Mouse (Mus musculus): ENCODE measurements around the gene Tmem50a. TPM values are rescaled to one million over a fixed set of nuclear protein-coding genes. Genes with fewer than 3 reads are reported as not detected.

The Tmem50a gene
- polyA plus RNA-seq, 1 experiment from 2014 or later: 160 TPM

GRCm38 (mm10) chr4:134903046-134903445, 11.8 kb downstream of the Tmem50a start:
- no peak overlapping the region for H3K4me3 ChIP-seq
- 75% methylated on average over 7 of the region's 7 CpGs for WGBS
- no peaks in the 10 kb centered on the region for H3K4me1 ChIP-seq
- H3K36me3 ChIP-seq: peaks cover 98% of the 10 kb centered on the region
- H3K9me3 ChIP-seq: no peaks in the 10 kb centered on the region
- no peak overlapping the region for H3K27ac ChIP-seq
- no peak for ATAC-seq (ENCODE audit: insufficient number of reproducible peaks, insufficient read depth, low FRiP score, low TSS enrichment)
- H3K4me2 ChIP-seq (replicated peaks): no peak overlapping the region
- H3K27me3 ChIP-seq: no peaks in the 10 kb centered on the region
- H3K9ac ChIP-seq: no peak overlapping the region

- H3K36me3 ChIP-seq: peaks cover 97% of the 10 kb centered on the region
- H3K4me3 ChIP-seq: no peak overlapping the region
- H3K9me3 ChIP-seq: no peaks in the 10 kb centered on the region
- no peak overlapping the region for H3K27ac ChIP-seq
- no peaks in the 10 kb centered on the region for H3K4me1 ChIP-seq
- no peak for ATAC-seq (ENCODE audit: insufficient number of reproducible peaks, insufficient read depth, low FRiP score, low TSS enrichment)
- H3K9ac ChIP-seq: no peak overlapping the region
- H3K27me3 ChIP-seq: no peaks in the 10 kb centered on the region
- H3K4me2 ChIP-seq (replicated peaks): no peak overlapping the region
- 89% methylated on average over 8 of the region's 8 CpGs for WGBS
Observed at GRCm38 (mm10) chr4:134901126-134901525, 13.7 kb downstream of the Tmem50a start.

GRCm38 (mm10) chr4:134897256-134897655, 17.6 kb downstream of the Tmem50a start:
- peaks cover 76% of the 10 kb centered on the region for H3K36me3 ChIP-seq
- no peaks in the 10 kb centered on the region for H3K4me1 ChIP-seq
- no peaks in the 10 kb centered on the region for H3K9me3 ChIP-seq
- H3K27me3 ChIP-seq: no peaks in the 10 kb centered on the region
- no peak for ATAC-seq (ENCODE audit: insufficient number of reproducible peaks, insufficient read depth, low FRiP score, low TSS enrichment)
- H3K27ac ChIP-seq: no peak overlapping the region
- no peak overlapping the region for H3K9ac ChIP-seq
- no peak overlapping the region for H3K4me2 ChIP-seq (replicated peaks)
- H3K4me3 ChIP-seq: no peak overlapping the region
- WGBS: 82% methylated on average over 6 of the region's 6 CpGs

GRCm38 (mm10) chr4:134892096-134892495, 22.7 kb downstream of the Tmem50a start:
- Histone ChIP-seq H3K27me3 (no peaks in the 10 kb centered on the region), H3K36me3 (peaks cover 28% of the 10 kb centered on the region), H3K4me1 (no peaks in the 10 kb centered on the region), H3K9me3 (peaks cover 3% of the 10 kb centered on the region; the same call in 1 of the 2 replicates), H3K27ac (no peak overlapping the region), H3K9ac (no peak overlapping the region), H3K4me3 (no peak overlapping the region), H3K4me2 (replicated peaks) (no peak overlapping the region)
- no peak for ATAC-seq (ENCODE audit: insufficient number of reproducible peaks, insufficient read depth, low FRiP score, low TSS enrichment)
- WGBS: 76% methylated on average over 6 of the region's 6 CpGs

GRCm38 (mm10) chr4:134884364-134884763, 30.5 kb downstream of the Tmem50a start:
- Histone ChIP-seq H3K36me3 (no peaks in the 10 kb centered on the region), H3K9ac (no peak overlapping the region), H3K4me2 (replicated peaks) (no peak overlapping the region), H3K4me1 (0 out of 2 replicates have a peak, but pooled peaks cover 3% of the 10 kb centered on the region), H3K27me3 (no peaks in the 10 kb centered on the region), H3K27ac (no peak overlapping the region), H3K9me3 (peaks cover 3% of the 10 kb centered on the region; the same call in 1 of the 2 replicates), H3K4me3 (no peak overlapping the region)
- ATAC-seq (ENCODE audit: insufficient number of reproducible peaks, insufficient read depth, low FRiP score, low TSS enrichment): no peak
- 88% methylated on average over 4 of the region's 4 CpGs for WGBS

GRCm38 (mm10) chr4:134883808-134884207, 31.0 kb downstream of the Tmem50a start:
- H3K4me1 ChIP-seq: 0 out of 2 replicates have a peak, but pooled peaks cover 3% of the 10 kb centered on the region
- no peak overlapping the region for H3K9ac ChIP-seq
- H3K27ac ChIP-seq: no peak overlapping the region
- peaks cover under 1% of the 10 kb centered on the region; the same call in 1 of the 2 replicates for H3K9me3 ChIP-seq
- no peak overlapping the region for H3K4me2 ChIP-seq (replicated peaks)
- H3K4me3 ChIP-seq: no peak overlapping the region
- no peak for ATAC-seq (ENCODE audit: insufficient number of reproducible peaks, insufficient read depth, low FRiP score, low TSS enrichment)
- WGBS: 79% methylated on average over 10 of the region's 10 CpGs
- no peaks in the 10 kb centered on the region for H3K36me3 ChIP-seq
- no peaks in the 10 kb centered on the region for H3K27me3 ChIP-seq

- WGBS: 29% methylated on average over 7 of the region's 7 CpGs
- H3K9me3 ChIP-seq: no peaks in the 10 kb centered on the region
- no peak overlapping the region for H3K4me2 ChIP-seq (replicated peaks)
- no peak for ATAC-seq (ENCODE audit: insufficient number of reproducible peaks, insufficient read depth, low FRiP score, low TSS enrichment)
- 0 out of 2 replicates have a peak, but pooled peaks cover 3% of the 10 kb centered on the region for H3K4me1 ChIP-seq
- H3K9ac ChIP-seq: no peak overlapping the region
- H3K4me3 ChIP-seq: no peak overlapping the region
- H3K27ac ChIP-seq: no peak overlapping the region
- no peaks in the 10 kb centered on the region for H3K36me3 ChIP-seq
- no peaks in the 10 kb centered on the region for H3K27me3 ChIP-seq
Observed at GRCm38 (mm10) chr4:134883266-134883665, 31.6 kb downstream of the Tmem50a start.

- H3K27ac ChIP-seq: no peak overlapping the region
- peak overlapping the region; percentile 15; the same call in 1 of the 2 replicates for H3K9ac ChIP-seq
- H3K9me3 ChIP-seq: no peaks in the 10 kb centered on the region
- no peaks in the 10 kb centered on the region for H3K36me3 ChIP-seq
- WGBS: 35% methylated on average over 6 of the region's 6 CpGs
- H3K4me3 ChIP-seq: peak overlapping the region; percentile 33
- 0 out of 2 replicates have a peak, but pooled peaks cover 3% of the 10 kb centered on the region for H3K4me1 ChIP-seq
- peak overlapping the region; percentile 60 for H3K4me2 ChIP-seq (replicated peaks)
- no peaks in the 10 kb centered on the region for H3K27me3 ChIP-seq
- ATAC-seq (ENCODE audit: insufficient number of reproducible peaks, insufficient read depth, low FRiP score, low TSS enrichment): no peak
Observed at GRCm38 (mm10) chr4:134880041-134880440, 34.8 kb downstream of the Tmem50a start.

- Histone ChIP-seq H3K4me1 (0 out of 2 replicates have a peak, but pooled peaks cover 3% of the 10 kb centered on the region), H3K4me2 (replicated peaks) (peak overlapping the region; percentile 60), H3K9ac (peak overlapping the region; percentile 15; the same call in 1 of the 2 replicates), H3K27ac (no peak overlapping the region), H3K9me3 (no peaks in the 10 kb centered on the region), H3K36me3 (no peaks in the 10 kb centered on the region), H3K27me3 (no peaks in the 10 kb centered on the region), H3K4me3 (peak overlapping the region; percentile 33)
- no peak for ATAC-seq (ENCODE audit: insufficient number of reproducible peaks, insufficient read depth, low FRiP score, low TSS enrichment)
- WGBS: 1% methylated on average over 17 of the region's 17 CpGs
Observed at GRCm38 (mm10) chr4:134879410-134879981, 35.3 kb downstream of the Tmem50a start.

- no peaks in the 10 kb centered on the region for H3K9me3 ChIP-seq
- H3K4me3 ChIP-seq: no peak overlapping the region
- 0 out of 2 replicates have a peak, but pooled peaks cover 3% of the 10 kb centered on the region for H3K27me3 ChIP-seq
- H3K36me3 ChIP-seq: no peaks in the 10 kb centered on the region
- no peak for ATAC-seq (ENCODE audit: insufficient number of reproducible peaks, insufficient read depth, low FRiP score, low TSS enrichment)
- 0 out of 2 replicates have a peak, but pooled peaks cover 3% of the 10 kb centered on the region for H3K4me1 ChIP-seq
- no peak overlapping the region for H3K9ac ChIP-seq
- H3K27ac ChIP-seq: no peak overlapping the region
- 66% methylated on average over 9 of the region's 9 CpGs for WGBS
- no peak overlapping the region for H3K4me2 ChIP-seq (replicated peaks)
Observed at GRCm38 (mm10) chr4:134876171-134876570, 38.7 kb downstream of the Tmem50a start.

GRCm38 (mm10) chr4:134871950-134872349, 42.9 kb downstream of the Tmem50a start:
- peaks cover 23% of the 10 kb centered on the region for H3K27me3 ChIP-seq
- no peak overlapping the region for H3K4me2 ChIP-seq (replicated peaks)
- 31% methylated on average over 2 of the region's 2 CpGs for WGBS
- ATAC-seq (ENCODE audit: insufficient number of reproducible peaks, insufficient read depth, low FRiP score, low TSS enrichment): no peak
- no peaks in the 10 kb centered on the region for H3K36me3 ChIP-seq
- H3K9me3 ChIP-seq: no peaks in the 10 kb centered on the region
- H3K9ac ChIP-seq: no peak overlapping the region
- no peak overlapping the region for H3K27ac ChIP-seq
- no peak overlapping the region for H3K4me3 ChIP-seq
- peaks cover 17% of the 10 kb centered on the region for H3K4me1 ChIP-seq

- no peak for ATAC-seq (ENCODE audit: insufficient number of reproducible peaks, insufficient read depth, low FRiP score, low TSS enrichment)
- H3K4me3 ChIP-seq: no peak overlapping the region
- no peak overlapping the region for H3K9ac ChIP-seq
- no peak overlapping the region for H3K4me2 ChIP-seq (replicated peaks)
- H3K9me3 ChIP-seq: no peaks in the 10 kb centered on the region
- H3K4me1 ChIP-seq: peaks cover 17% of the 10 kb centered on the region
- 32% methylated on average over 4 of the region's 4 CpGs for WGBS
- H3K27ac ChIP-seq: no peak overlapping the region
- H3K27me3 ChIP-seq: peaks cover 23% of the 10 kb centered on the region
- no peaks in the 10 kb centered on the region for H3K36me3 ChIP-seq
Observed at GRCm38 (mm10) chr4:134871477-134871876, 43.3 kb downstream of the Tmem50a start.
